Mouse (Mus musculus) megakaryocyte, embryonic 14.5 days (primary cell): Measurements from ENCODE around the gene Smarca2. TPM values are rescaled to one million over a fixed set of nuclear protein-coding genes. Genes with fewer than 3 reads are reported as not detected.
"Not testable (repeated sequence)": the region's sequence is repeated elsewhere in the genome, so short reads cannot be mapped to it uniquely, and the experiment has no call there.

Experiments
- H3K27me3 ChIP-seq: replicated peaks from 2 replicates; pipeline ENCODE3; 2012; ENCODE audit warnings: inconsistent platforms
- H3K36me3 ChIP-seq: replicated peaks from 2 replicates; pipeline ENCODE3; 2012; ENCODE audit warnings: low read length, inconsistent platforms, mixed read lengths
- H3K4me1 ChIP-seq: 2 replicates; pipeline ENCODE4 v1.6.1; 2012; ENCODE audit warnings: inconsistent platforms
- H3K4me3 ChIP-seq: replicated peaks from 2 replicates; pipeline ENCODE3; 2012; ENCODE audit warnings: moderate library complexity, mild to moderate bottlenecking, inconsistent platforms
- H3K9me3 ChIP-seq: 2 replicates; pipeline ENCODE4 v1.6.1; 2012; ENCODE audit warnings: inconsistent platforms
- FLI1 ChIP-seq: IDR thresholded peaks from 2 replicates; pipeline ENCODE4 v1.6.1; 2012; ENCODE audit warnings: low read length, inconsistent platforms, mixed read lengths
- GATA1 ChIP-seq: IDR thresholded peaks from 3 replicates; pipeline ENCODE4 v1.6.1; 2012; ENCODE audit warnings: mixed read lengths, low read length, inconsistent platforms, borderline replicate concordance
- polyA plus RNA-seq: library from polyadenylated mRNA; stranded (reverse); fragments of >175 nt; gene quantifications from 2 replicates; pipeline ENCODE4 v1.2.3, GENCODE M21; 2012; ENCODE audit warnings: low replicate concordance; ENCODE audit not compliant: insufficient read depth

The Smarca2 gene
- polyA plus RNA-seq, 1 experiment: 16.0 TPM

GRCm38 (mm10) chr19:26719161-26719560 lies 114.3 kb downstream of the Smarca2 start:
- no peaks in the 10 kb centered on the region for H3K4me1 ChIP-seq
- H3K27me3 ChIP-seq: no peaks in the 10 kb centered on the region
- no peak overlapping the region for H3K4me3 ChIP-seq
- peaks cover 92% of the 10 kb centered on the region for H3K36me3 ChIP-seq
- TF ChIP-seq GATA1 (no peak), FLI1 (no peak)
- no peaks in the 10 kb centered on the region for H3K9me3 ChIP-seq

- no peaks in the 10 kb centered on the region for H3K27me3 ChIP-seq
- no peaks in the 10 kb centered on the region for H3K4me1 ChIP-seq
- no peak for TF ChIP-seq GATA1
- TF ChIP-seq FLI1: no peak
- H3K36me3 ChIP-seq: peaks cover 83% of the 10 kb centered on the region
- H3K9me3 ChIP-seq: no peaks in the 10 kb centered on the region
- no peak overlapping the region for H3K4me3 ChIP-seq
Measured at GRCm38 (mm10) chr19:26721741-26722140, 116.9 kb downstream of the Smarca2 start.

GRCm38 (mm10) chr19:26723899-26724298 lies 119.0 kb downstream of the Smarca2 start:
- H3K4me1 ChIP-seq: 0 out of 2 replicates have a peak, but pooled peaks cover 3% of the 10 kb centered on the region
- no peaks in the 10 kb centered on the region for H3K9me3 ChIP-seq
- H3K4me3 ChIP-seq: no peak overlapping the region
- peaks cover 81% of the 10 kb centered on the region for H3K36me3 ChIP-seq
- H3K27me3 ChIP-seq: no peaks in the 10 kb centered on the region
- no peak for TF ChIP-seq FLI1
- TF ChIP-seq GATA1: no peak

GRCm38 (mm10) chr19:26724626-26725025 lies 119.8 kb downstream of the Smarca2 start:
- Histone ChIP-seq H3K36me3 (peaks cover 75% of the 10 kb centered on the region), H3K27me3 (no peaks in the 10 kb centered on the region), H3K4me3 (no peak overlapping the region), H3K4me1 (0 out of 2 replicates have a peak, but pooled peaks cover 3% of the 10 kb centered on the region), H3K9me3 (no peaks in the 10 kb centered on the region)
- TF ChIP-seq GATA1 (no peak), FLI1 (no peak)

- TF ChIP-seq GATA1: no peak
- no peak for TF ChIP-seq FLI1
- Histone ChIP-seq H3K4me1 (0 out of 2 replicates have a peak, but pooled peaks cover 3% of the 10 kb centered on the region), H3K4me3 (no peak overlapping the region), H3K9me3 (no peaks in the 10 kb centered on the region), H3K27me3 (no peaks in the 10 kb centered on the region), H3K36me3 (peaks cover 51% of the 10 kb centered on the region)
Measured at GRCm38 (mm10) chr19:26727796-26728195, 122.9 kb downstream of the Smarca2 start.

- no peaks in the 10 kb centered on the region for H3K9me3 ChIP-seq
- no peaks in the 10 kb centered on the region for H3K27me3 ChIP-seq
- H3K4me3 ChIP-seq: no peak overlapping the region
- no peak for TF ChIP-seq GATA1
- TF ChIP-seq FLI1: no peak
- H3K36me3 ChIP-seq: peaks cover 52% of the 10 kb centered on the region
- 0 out of 2 replicates have a peak, but pooled peaks cover 6% of the 10 kb centered on the region for H3K4me1 ChIP-seq
Measured at GRCm38 (mm10) chr19:26730486-26730885, 125.6 kb downstream of the Smarca2 start.

- Histone ChIP-seq H3K27me3 (no peaks in the 10 kb centered on the region), H3K36me3 (peaks cover 55% of the 10 kb centered on the region), H3K4me1 (0 out of 2 replicates have a peak, but pooled peaks cover 6% of the 10 kb centered on the region), H3K9me3 (no peaks in the 10 kb centered on the region), H3K4me3 (no peak overlapping the region)
- TF ChIP-seq FLI1 (no peak), GATA1 (no peak)
Measured at GRCm38 (mm10) chr19:26731121-26731520, 126.3 kb downstream of the Smarca2 start.

- no peaks in the 10 kb centered on the region for H3K9me3 ChIP-seq
- H3K27me3 ChIP-seq: no peaks in the 10 kb centered on the region
- H3K4me1 ChIP-seq: 0 out of 2 replicates have a peak, but pooled peaks cover 6% of the 10 kb centered on the region
- TF ChIP-seq GATA1: no peak
- TF ChIP-seq FLI1: no peak
- H3K36me3 ChIP-seq: peaks cover 52% of the 10 kb centered on the region
- H3K4me3 ChIP-seq: no peak overlapping the region
Measured at GRCm38 (mm10) chr19:26731809-26732208, 127.0 kb downstream of the Smarca2 start.

GRCm38 (mm10) chr19:26733055-26733454 lies 128.2 kb downstream of the Smarca2 start:
- Histone ChIP-seq H3K27me3 (no peaks in the 10 kb centered on the region), H3K36me3 (peaks cover 46% of the 10 kb centered on the region), H3K9me3 (no peaks in the 10 kb centered on the region), H3K4me3 (no peak overlapping the region), H3K4me1 (0 out of 2 replicates have a peak, but pooled peaks cover 3% of the 10 kb centered on the region)
- TF ChIP-seq FLI1 (no peak), GATA1 (no peak)

GRCm38 (mm10) chr19:26733546-26734100 lies 128.8 kb downstream of the Smarca2 start:
- H3K36me3 ChIP-seq: peaks cover 41% of the 10 kb centered on the region

GRCm38 (mm10) chr19:26734704-26735109 lies 129.9 kb downstream of the Smarca2 start:
- Histone ChIP-seq H3K9me3 (no peaks in the 10 kb centered on the region), H3K4me3 (no peak overlapping the region), H3K4me1 (0 out of 2 replicates have a peak, but pooled peaks cover 3% of the 10 kb centered on the region), H3K27me3 (no peaks in the 10 kb centered on the region), H3K36me3 (peaks cover 44% of the 10 kb centered on the region)
- TF ChIP-seq FLI1 (no peak), GATA1 (no peak)

More at GRCm38 (mm10) chr19:26733546-26734100, 128.8 kb downstream of the Smarca2 start:
- H3K4me1 ChIP-seq: 0 out of 2 replicates have a peak, but pooled peaks cover 3% of the 10 kb centered on the region
- no peak overlapping the region for H3K4me3 ChIP-seq
- no peaks in the 10 kb centered on the region for H3K9me3 ChIP-seq
- H3K27me3 ChIP-seq: no peaks in the 10 kb centered on the region
- TF ChIP-seq GATA1: no peak
- no peak for TF ChIP-seq FLI1

- H3K9me3 ChIP-seq, H3K27me3 ChIP-seq, H3K4me3 ChIP-seq: not testable (repeated sequence)
- peaks cover 22% of the 10 kb centered on the region for H3K4me1 ChIP-seq
- peaks cover 26% of the 10 kb centered on the region for H3K36me3 ChIP-seq
Measured at GRCm38 (mm10) chr19:26745021-26745420, 140.2 kb downstream of the Smarca2 start.
